Mouse (Mus musculus) CH12.LX (cell line): Measurements from ENCODE around the gene Cisd2.

Experiments
- CTCF ChIP-seq, 2 experiments: IDR thresholded peaks in 1 of 2; conservative IDR thresholded peaks in 1 of 2; 2 replicates each; pipeline ENCODE4 v1.5.1; 2011 to 2012; ENCODE audit warnings: low read depth in 2 of 2, low read length in 2 of 2, improper control_type of control experiment in 1 of 2, inconsistent platforms in 1 of 2, mild to moderate bottlenecking in 1 of 2, moderate library complexity in 1 of 2
- IRF4 ChIP-seq: IDR thresholded peaks from 2 replicates; pipeline ENCODE4 v1.6.1; 2014; ENCODE audit warnings: low read depth, mild to moderate bottlenecking, inconsistent platforms, low read length, improper control_type of control experiment
- MAX ChIP-seq: IDR thresholded peaks from 2 replicates; pipeline ENCODE4 v1.6.1; 2011; ENCODE audit warnings: low read length, improper control_type of control experiment
- MAZ ChIP-seq: IDR thresholded peaks from 2 replicates; pipeline ENCODE4 v1.6.1; 2012; ENCODE audit warnings: low read depth, mild to moderate bottlenecking, inconsistent platforms, low read length, improper control_type of control experiment, moderate library complexity
- POLR2AphosphoS2 ChIP-seq: IDR thresholded peaks from 2 replicates; pipeline ENCODE4 v1.6.1; 2011; ENCODE audit warnings: low read depth, low read length, improper control_type of control experiment
- RCOR1 ChIP-seq: conservative IDR thresholded peaks from 2 replicates; pipeline ENCODE4 v1.6.1; 2012; ENCODE audit warnings: low read depth, mild to moderate bottlenecking, inconsistent platforms, low read length, improper control_type of control experiment
- TCF12 ChIP-seq: IDR thresholded peaks from 2 replicates; pipeline ENCODE4 v1.6.1; 2014; ENCODE audit warnings: low read depth, mild to moderate bottlenecking, inconsistent platforms, low read length, improper control_type of control experiment
- USF1 ChIP-seq: IDR thresholded peaks from 2 replicates; pipeline ENCODE4 v1.6.1; 2014; ENCODE audit warnings: low read depth, mild to moderate bottlenecking, inconsistent platforms, low read length, improper control_type of control experiment
- ZC3H11A ChIP-seq: IDR thresholded peaks from 2 replicates; pipeline ENCODE4 v1.6.1; 2012; ENCODE audit warnings: low read depth, mild to moderate bottlenecking, inconsistent platforms, low read length, improper control_type of control experiment
- ZKSCAN1 ChIP-seq: IDR thresholded peaks from 2 replicates; pipeline ENCODE4 v1.6.1; 2012; ENCODE audit warnings: low read depth, inconsistent platforms, low read length, improper control_type of control experiment, borderline replicate concordance
- ZMIZ1 ChIP-seq: IDR thresholded peaks from 2 replicates; pipeline ENCODE4 v1.6.1; 2012; ENCODE audit warnings: low read depth, mild to moderate bottlenecking, inconsistent platforms, low read length, improper control_type of control experiment

GRCm38 (mm10) chr3:135440621-135441020 lies 16.9 kb upstream of the Cisd2 start:
- TF ChIP-seq CTCF (conservative IDR thresholded peaks at IDR 0.05 in 1 of 2, IDR thresholded peaks at IDR 0.05 in 1 of 2; ENCODE audit: low read depth in 2 of 2, low read length in 2 of 2) = no peak
- TF ChIP-seq MAX = no peak
- no peak for TF ChIP-seq USF1
- TF ChIP-seq ZC3H11A = no peak
- TF ChIP-seq ZMIZ1 = no peak
- TF ChIP-seq POLR2AphosphoS2 = no peak
- no peak for TF ChIP-seq TCF12
- no peak for TF ChIP-seq MAZ
- no peak for TF ChIP-seq ZKSCAN1
- TF ChIP-seq RCOR1 = no peak
- TF ChIP-seq IRF4 = no peak
